Mouse (Mus musculus) c-Kit-positive CD71-positive TER-119-positive erythroid progenitor cells, embryonic 14.5 days (primary cell): ENCODE results near the gene Ap3m1.
"Not testable (repeated sequence)": the region's sequence is repeated elsewhere in the genome, so short reads cannot be mapped to it uniquely, and the experiment has no call there.

Source experiments
- DNase-seq: peaks from one replicate; pipeline ENCODE4 v3.0.0-alpha.2; 2013; ENCODE audit warnings: low spot score

The Ap3m1 gene

GRCm38 (mm10) chr14:21052112-21052780 lies at the start of gene Ap3m1, which contains the start of gene Adk:
TSS of gene Ap3m1 (minus strand) at chr14:21052508.
TSS of gene Adk (plus strand) at chr14:21052574.
- DNase-seq: peak; percentile 95

DNA sequence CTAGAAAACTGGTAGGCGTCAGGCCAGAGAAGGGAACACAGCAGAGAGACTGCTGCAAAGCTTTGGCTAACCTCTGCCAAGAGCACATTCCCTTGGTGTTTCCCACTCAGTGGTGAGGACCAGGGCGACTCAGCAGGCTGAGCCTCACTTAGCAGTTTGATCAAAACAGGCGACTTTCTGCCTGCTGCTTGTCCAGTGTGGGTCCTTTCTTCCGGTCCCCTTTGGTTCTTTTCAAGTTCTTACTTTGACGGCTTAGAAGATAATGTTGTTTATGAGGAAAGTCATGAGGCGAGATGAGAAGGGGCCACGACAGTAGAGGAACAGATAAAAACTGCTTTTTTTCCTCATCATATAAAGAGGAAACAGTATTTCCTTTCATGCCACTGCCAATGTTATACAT lies 49.3 kb upstream of the Ap3m1 start:
- DNase-seq: no peak

DNA sequence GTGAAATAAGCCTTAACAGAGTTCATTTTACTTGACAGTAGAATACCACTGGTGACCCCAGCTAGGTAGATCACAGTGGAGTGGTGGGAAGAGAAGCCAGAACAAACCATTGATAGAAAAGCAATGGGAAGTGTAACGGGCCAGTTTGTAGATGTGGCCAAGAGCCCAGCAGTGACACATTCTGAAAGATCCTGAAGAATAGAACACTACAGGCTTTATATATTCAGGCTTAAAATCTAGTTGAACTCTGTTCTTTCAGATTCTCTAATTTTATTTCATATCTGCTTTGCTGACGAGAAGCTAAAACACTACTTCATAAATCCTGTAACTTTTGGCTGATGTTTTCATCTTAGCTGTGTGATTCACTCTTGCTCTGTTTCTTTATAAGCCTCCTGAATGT lies 48.6 kb upstream of the Ap3m1 start:
- DNase-seq: no peak

- DNase-seq: no peak
Measured at GRCm38 (mm10) chr14:21099371-21099770, 47.1 kb upstream of the Ap3m1 start.

DNA sequence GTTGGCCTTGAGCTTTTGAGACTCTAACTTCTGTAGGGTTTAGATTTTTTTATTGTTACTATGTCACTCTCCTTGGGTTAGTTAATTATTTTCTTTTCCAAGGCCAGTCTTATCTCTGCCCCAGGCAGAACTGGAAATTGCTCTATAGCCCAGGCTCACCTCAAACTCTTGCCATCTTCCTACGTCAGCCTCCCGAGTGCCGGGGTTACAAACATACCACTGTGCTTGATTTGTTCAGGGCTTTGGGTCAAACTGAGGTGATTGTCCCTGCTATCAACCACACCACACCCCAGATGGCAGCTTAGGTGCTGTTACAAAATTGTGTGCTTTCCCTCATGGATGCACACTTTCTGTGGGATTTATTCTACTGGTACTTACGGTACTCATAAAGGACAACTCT lies 44.4 kb upstream of the Ap3m1 start:
- no peak for DNase-seq

DNA sequence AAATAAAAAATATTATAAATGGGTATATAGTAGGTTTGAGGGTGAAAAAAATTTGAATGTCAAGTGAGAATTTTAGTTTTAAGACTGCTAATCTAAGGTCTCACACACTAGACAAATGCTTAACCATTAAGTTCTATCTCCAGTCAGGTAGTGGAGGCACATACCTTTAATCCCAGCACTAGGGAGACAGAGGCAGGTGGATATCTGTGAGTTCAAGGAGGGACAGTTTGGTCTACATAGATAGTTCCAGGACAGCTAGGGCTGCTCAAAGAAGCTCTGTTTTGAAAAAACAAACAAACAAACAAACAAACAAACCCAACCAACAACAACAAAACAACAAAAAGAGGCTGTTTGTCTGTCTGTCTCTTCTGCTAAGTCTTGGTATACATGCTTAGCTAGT lies 44.0 kb upstream of the Ap3m1 start:
- DNase-seq: no peak

DNA sequence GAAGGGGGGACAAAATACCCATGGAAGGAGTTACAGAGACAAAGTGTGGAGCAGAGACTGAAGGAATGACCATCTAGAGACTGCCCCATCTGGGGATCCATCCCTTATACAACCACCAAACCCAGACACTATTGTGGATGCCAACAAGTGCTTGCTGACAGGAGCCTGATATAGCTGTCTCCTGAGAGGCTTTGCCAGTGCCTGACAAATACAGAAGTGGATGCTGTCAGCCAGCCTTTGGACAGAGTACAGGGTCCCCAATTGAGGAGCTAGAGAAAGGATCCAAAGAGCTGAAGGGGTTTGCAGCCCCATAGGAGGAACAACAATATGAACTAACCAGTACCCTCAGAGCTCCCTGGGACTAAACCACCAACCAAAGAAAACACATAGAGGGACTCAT lies 41.9 kb upstream of the Ap3m1 start:
- DNase-seq: not testable (repeated sequence)

GRCm38 (mm10) chr14:21090930-21091486 lies 38.7 kb upstream of the Ap3m1 start:
- DNase-seq: no peak

DNA sequence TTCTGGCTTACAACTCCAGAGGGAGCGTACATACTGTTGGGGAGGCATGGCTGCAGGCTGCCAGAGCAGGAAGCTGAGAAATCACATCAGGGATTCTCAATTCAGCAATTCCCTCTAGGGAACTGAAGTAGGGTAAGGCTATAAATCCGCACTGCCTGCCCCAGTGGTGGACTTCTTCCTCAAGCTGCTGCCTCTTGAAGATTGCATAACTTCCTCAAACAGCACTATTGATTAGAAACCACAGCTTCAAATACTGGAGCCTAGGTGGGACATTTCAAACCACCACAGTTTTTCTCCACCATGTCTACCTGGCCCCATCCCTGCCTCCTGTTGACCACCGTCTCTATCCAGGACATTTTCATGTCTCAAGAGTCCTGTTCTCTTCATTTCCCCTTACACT lies 38.1 kb upstream of the Ap3m1 start:
- DNase-seq: no peak

GRCm38 (mm10) chr14:21088731-21089130 lies 36.4 kb upstream of the Ap3m1 start:
- no peak for DNase-seq

DNA sequence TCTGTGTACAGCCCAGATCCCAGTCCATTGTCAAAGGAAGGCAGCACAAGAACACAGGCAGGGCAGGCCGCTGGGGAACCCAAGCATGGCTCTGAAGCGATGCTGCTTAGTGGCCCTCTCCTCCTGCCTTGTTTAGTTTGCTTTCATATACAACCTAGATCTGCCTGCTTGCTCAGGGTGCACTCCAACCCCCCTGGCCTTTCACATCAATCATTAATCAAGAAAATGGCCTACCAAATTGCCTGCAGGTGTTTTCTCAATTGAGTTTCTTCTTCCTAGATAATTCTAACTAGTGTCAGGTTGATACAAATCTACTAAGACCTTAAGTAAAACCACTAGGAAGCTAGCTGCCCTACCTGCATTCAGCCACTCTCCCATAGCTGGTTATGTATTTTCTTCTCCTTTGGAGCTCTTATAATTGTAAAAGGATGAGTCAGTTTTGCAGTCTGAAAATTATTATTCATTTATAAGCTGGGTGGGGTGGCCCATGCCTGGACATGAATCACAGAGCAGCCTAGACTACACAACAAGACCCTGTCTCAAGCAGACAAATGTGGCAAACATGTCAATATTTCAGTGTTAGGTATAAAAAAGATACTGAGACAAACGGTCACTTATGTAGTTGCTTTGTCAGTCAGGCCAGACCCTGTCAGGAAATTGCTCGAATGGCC lies 35.2 kb upstream of the Ap3m1 start:
- no peak for DNase-seq

- no peak for DNase-seq
Measured at GRCm38 (mm10) chr14:21086827-21087351, 34.6 kb upstream of the Ap3m1 start.

DNA sequence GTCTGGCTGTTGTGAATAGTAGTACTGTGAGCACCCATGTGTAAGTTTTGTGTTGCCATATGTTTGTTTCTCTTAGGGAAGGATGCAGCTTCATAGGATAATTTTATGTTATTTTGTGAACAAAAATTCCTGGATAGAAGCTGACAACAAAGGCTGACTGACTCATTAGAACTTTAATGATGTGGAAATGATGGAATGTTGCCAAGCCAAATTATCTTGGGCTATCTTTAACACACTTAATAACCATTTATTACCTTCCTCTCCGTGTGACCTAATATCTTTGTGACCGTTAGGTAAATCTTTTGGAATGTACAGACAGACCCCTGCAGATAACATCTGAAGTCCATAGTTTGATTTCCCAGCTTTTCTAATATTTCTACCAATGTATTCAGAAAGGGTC lies 33.8 kb upstream of the Ap3m1 start:
- DNase-seq: no peak

GRCm38 (mm10) chr14:21085666-21086065 lies 33.4 kb upstream of the Ap3m1 start:
- no peak for DNase-seq

DNA sequence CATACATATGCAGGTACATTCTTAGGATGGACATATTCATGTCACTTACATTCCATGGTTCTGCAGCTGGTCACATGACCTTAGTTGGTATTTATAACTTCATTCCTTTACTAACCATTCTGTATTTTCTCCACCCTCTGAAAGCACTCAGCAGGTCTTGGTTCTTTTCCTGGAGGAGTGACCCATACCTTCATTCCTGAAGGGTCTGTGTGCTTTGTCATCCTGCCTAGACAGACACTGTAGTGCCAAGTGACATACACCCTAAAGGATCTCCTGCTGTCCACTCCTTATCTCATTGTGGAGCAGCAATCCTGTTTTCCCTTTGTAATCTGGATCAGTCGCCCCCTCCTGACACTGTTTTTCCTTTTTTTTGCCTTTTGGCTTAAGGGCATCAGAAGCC lies 30.5 kb upstream of the Ap3m1 start:
- no peak for DNase-seq

GRCm38 (mm10) chr14:21078511-21078910 lies 26.2 kb upstream of the Ap3m1 start:
- no peak for DNase-seq

GRCm38 (mm10) chr14:21077939-21078338 lies 25.6 kb upstream of the Ap3m1 start:
- DNase-seq: peak; percentile 59

DNA sequence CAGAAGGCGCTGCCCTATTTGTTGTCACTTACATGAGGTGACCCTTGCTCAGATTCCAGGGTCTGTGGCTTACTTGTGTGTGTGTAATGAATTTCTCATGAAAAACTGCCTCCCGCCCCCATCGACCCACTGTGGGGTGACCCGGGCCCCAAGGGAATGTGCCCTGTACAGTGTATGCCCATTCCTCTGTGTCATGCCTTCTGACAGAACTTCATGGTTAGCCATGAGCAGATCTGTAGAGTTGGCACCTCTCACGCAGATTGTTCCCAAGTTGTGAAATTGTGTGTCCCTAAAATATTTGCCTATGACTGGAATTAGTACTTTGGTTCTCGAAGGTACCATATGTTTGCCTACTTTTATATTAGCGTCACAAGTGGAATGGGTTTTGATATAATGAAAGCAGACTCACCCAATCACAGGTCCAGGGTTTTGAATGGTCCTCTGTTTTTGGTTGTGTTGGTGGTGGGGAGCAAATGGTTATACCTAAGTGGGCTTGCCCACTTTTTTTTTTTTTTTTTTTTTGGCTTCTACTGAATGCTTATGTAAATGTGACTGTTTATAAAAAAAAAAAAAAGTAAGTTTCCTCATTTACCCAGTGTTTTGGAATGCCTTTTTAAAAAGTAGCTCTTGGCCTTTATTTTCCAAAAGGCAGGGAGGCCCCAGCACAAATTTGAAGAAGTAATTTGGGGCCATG lies 24.3 kb upstream of the Ap3m1 start:
- DNase-seq: no peak

- DNase-seq: peak; percentile 89
Measured at GRCm38 (mm10) chr14:21075751-21076500, 23.6 kb upstream of the Ap3m1 start.

- peak; percentile 74 for DNase-seq
Measured at GRCm38 (mm10) chr14:21074398-21075320, 22.4 kb upstream of the Ap3m1 start.

- peak; percentile 68 for DNase-seq
Measured at GRCm38 (mm10) chr14:21073981-21074380, 21.7 kb upstream of the Ap3m1 start.
